Mouse (Mus musculus) liver, adult 2 months (tissue): ENCODE measurements at regions not wholly inside any gene's neighbourhood (a gene's known extent, or its start where the extent isn't known, plus 50 kb on each side); places are given as distances from the start of the nearest gene placed in this dataset.

Experiments
- CTCF ChIP-seq: fragments of 200-500 bp; IDR thresholded peaks from 2 replicates; pipeline ENCODE4 v1.5.1; 2011; ENCODE audit warnings: low read depth, low read length, control low read depth
- POLR2A ChIP-seq: fragments of 200-500 bp; IDR thresholded peaks from 2 replicates; pipeline ENCODE4 v1.6.1; 2011; ENCODE audit warnings: low read length, control low read depth; ENCODE audit not compliant: insufficient read depth; ENCODE audit errors: extremely low read depth

- TF ChIP-seq CTCF (no peak), POLR2A (no peak)
Measured at GRCm38 (mm10) chr10:125725681-125726139, 240.3 kb upstream of the Lrig3 start.
